Mouse (Mus musculus): ENCODE data around the gene Acad12.

The Acad12 gene

DNA sequence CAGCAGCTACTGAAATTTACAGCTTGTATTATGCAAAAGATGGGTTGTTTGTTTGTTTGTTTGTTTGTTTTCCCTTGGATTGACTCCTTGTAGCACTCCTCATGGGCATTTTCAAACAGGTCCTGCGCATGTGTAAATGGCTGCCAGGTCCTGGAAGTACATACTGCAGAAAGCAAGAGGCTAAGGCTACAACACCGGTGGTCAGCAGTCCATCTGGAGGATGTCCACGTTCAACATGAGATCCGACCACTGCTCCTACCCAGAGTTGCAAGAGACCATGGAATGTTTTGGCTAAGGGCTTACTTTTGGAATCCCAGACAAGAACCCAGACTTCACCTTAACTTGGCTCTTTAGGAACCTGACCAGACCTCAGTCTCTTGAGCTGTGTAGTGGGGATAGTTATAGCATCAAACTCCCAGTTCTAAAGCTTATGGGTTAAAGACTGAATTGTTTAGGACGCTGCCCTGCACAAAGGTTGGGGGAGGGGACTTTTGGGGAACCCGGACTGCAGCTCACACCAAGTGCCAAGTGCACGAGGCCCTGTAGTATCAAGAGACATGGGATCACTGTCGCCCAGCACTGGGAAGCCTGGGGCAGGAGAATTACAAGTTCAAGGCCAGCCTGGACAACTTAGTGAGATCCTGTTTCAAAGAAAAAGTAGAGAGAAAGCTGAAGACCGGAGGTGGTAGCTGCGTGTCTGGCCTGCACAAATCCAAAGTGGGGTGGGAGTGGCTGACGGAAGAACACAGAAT is 26.5 kb downstream of the Acad12 start:
- no peak for TF ChIP-seq GATA4 (IDR thresholded peaks at IDR 0.05; ENCODE audit: insufficient replicate concordance, low read length)

- TF ChIP-seq GATA4 (IDR thresholded peaks at IDR 0.05; ENCODE audit: insufficient replicate concordance, low read length), result no peak; the same call in 1 of the 2 replicates
These were observed 27.2 kb downstream of the Acad12 start for GRCm38 (mm10) chr5:121591417-121592063.

DNA sequence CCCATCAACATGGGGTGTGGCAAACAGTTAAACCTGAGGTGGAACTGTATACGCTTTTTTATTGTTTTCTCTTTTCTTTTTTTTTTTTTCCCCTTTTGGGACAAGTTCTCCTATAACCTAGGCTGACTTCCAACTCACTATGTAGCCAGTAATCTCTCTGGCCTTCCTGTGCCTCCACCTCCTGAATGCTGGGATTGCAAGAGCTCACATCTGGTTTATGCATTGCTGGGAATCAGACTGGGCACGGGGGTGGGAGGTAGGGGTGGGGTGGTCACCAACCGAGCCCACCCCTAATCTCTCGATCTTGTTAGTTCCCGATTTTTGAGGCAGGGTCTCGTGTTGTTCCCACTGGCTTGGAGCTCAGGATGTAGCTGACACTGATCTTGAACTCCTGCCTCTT is 28.8 kb downstream of the Acad12 start:
- TF ChIP-seq GATA4 (IDR thresholded peaks at IDR 0.05; ENCODE audit: insufficient replicate concordance, low read length), result no peak

DNA sequence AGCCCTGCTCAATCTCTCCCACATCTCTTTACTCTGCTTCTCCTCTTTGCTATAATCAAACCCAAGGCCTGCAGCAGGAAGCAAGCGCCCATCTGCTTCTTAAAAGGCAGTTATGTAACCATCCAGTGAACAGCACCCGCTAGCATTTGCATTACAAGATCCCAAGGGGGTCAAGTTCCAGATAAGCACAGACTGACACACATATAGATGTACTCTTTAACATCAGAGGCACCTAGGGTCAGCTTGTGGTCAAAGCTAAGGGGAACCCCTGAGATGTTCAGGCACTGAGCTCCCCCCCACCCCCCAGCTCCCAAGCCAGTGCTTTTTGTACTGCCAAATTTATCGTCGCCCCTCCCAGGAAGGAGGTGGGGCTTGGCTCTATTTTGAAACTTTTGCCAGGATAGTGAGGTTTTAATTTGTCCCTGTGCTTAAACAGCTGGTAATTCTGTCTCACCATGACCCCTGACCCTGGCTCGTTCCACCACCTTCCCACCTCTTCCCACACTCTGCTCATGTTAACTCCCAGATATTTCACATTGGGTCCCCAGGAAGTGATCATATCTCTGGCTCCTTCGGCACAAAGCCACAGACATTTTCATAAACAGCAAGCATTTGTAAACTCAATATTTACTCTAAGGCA is 32.2 kb downstream of the Acad12 start:
- peak; percentile 60; the same call in 1 of the 2 replicates for TF ChIP-seq GATA4 (IDR thresholded peaks at IDR 0.05; ENCODE audit: insufficient replicate concordance, low read length)

DNA sequence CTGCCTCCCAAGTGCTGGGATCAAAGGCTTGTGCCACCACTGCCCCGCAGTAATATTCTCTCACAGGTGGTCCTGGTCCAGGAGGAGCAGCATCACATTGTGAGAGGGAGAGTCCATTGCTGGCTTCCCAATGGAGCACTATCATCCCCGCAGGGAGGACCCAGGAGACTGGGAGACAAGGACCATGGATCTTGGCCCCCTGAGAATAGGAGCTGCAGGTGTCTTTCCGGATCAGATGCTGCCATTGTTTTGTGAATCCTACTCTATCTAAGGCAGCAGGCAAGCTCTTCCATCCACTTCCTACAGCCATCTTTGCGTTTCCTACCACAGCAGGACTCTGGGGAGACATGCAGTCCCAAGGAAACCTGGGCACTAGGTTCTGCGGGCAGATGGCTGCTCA is 33.0 kb downstream of the Acad12 start:
- TF ChIP-seq GATA4 (IDR thresholded peaks at IDR 0.05; ENCODE audit: insufficient replicate concordance, low read length), result no peak

DNA sequence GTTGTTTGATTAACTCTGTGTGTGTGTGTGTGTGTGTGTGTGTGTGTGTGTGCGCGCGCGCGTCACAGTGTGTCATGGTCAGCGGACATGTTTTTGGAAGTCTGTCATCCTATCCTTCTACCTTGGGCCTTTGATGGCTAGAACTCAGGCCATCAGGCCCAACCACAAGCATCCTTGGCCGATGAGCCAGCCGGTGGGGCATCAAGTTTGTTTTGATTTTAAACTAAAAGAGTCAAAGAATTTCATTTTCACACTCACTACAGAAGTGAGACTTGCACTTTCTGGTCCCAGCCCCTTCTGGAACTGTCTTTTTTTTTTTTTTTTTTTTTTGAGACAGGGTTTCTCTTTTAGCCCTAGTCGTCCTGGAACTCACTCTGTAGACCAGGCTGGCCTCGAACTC is 33.7 kb downstream of the Acad12 start:
- no peak for TF ChIP-seq GATA4 (IDR thresholded peaks at IDR 0.05; ENCODE audit: insufficient replicate concordance, low read length)

DNA sequence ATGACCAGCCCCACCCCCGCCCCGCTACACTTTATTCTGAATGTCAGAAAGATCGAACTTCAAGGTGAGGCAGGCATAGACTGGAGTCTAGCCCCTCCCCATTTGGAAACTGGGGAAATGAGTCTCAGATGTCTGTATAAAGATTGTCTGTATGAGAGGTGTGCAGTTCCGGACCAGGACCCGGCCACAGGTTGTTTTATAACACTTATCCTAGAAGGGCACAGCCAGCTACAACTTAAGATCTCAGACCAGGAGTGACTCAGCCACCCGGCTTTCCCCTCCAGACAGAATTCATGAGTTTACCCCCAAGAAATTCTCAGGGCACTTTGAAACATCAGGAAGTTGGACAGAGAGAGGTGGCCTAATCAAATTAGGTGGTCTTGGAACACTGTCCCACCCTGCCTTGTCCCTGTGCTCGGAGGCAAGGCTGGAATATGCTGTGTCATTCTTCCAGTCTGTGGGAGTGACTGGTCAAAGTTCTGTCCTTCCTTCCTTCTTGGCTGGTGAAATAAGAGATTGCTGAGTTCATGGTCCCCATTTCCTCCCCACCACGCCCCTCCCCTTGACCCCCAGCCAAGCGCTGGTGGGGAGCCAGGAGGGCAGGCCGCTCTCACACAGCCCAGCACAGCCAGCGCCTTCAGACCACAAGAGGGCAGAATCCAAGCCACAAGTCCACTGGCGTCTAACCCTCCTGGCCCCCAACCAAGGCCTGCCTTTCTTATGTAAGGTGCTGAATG is 34.8 kb downstream of the Acad12 start:
- peak; percentile 93; the same call in 1 of the 2 replicates for TF ChIP-seq GATA4 (IDR thresholded peaks at IDR 0.05; ENCODE audit: insufficient replicate concordance, low read length)

DNA sequence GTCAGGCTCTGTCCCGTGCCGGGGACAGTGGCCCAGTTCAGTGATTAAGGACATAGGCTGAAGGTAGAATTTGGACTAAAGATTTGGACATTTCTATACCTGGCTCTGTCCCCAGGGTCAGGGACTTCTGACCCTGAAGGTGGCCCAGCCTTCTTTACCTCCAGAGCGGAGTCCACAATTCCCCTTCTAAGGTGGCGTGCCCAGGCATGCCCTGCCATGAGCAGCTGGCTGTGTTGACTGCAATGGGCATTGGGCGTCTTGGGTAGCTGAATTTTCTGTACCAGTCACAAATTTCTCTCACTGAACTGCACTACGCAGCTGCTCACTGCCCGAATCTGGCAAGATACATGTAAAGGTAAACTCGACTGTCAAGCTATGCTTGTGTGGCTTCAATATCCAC is 36.8 kb downstream of the Acad12 start:
- TF ChIP-seq GATA4 (IDR thresholded peaks at IDR 0.05; ENCODE audit: insufficient replicate concordance, low read length), result no peak

DNA sequence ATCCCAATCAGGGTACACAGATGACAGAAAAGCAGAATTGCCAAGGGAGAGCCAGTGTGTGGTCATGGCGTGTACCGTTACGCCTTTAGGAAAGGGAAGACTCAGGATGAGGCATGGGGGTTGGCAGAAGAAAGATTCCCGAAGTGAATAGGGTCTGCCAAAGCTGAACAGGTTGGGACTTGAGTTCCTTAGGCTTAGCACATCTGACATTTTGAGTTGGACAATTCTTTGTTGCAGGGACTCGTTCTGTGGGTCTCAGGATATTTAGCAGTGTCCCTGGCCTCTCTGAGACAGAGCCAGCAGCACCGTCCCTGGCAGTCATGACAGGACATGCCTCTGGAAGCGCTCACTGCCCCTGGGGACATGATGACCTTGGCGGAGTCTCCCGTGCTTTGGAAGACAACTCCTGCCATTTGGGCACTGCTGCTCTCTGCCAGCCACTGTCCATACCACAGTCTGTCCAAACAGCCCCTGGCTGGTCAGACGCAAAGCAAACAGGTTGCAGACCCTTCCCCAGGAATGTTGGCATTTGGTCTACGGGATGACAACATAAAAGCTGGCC is 41.7 kb downstream of the Acad12 start:
- TF ChIP-seq GATA4 (IDR thresholded peaks at IDR 0.05; ENCODE audit: insufficient replicate concordance, low read length), result no peak

- TF ChIP-seq GATA4 (IDR thresholded peaks at IDR 0.05; ENCODE audit: insufficient replicate concordance, low read length), result no peak
These were observed 42.9 kb downstream of the Acad12 start for GRCm38 (mm10) chr5:121575867-121576266.

GRCm38 (mm10) chr5:121574145-121574544 is 44.6 kb downstream of the Acad12 start:
- no peak for TF ChIP-seq GATA4 (IDR thresholded peaks at IDR 0.05; ENCODE audit: insufficient replicate concordance, low read length)

GRCm38 (mm10) chr5:121570787-121571186 is 48.0 kb downstream of the Acad12 start:
- TF ChIP-seq GATA4 (IDR thresholded peaks at IDR 0.05; ENCODE audit: insufficient replicate concordance, low read length), result no peak

DNA sequence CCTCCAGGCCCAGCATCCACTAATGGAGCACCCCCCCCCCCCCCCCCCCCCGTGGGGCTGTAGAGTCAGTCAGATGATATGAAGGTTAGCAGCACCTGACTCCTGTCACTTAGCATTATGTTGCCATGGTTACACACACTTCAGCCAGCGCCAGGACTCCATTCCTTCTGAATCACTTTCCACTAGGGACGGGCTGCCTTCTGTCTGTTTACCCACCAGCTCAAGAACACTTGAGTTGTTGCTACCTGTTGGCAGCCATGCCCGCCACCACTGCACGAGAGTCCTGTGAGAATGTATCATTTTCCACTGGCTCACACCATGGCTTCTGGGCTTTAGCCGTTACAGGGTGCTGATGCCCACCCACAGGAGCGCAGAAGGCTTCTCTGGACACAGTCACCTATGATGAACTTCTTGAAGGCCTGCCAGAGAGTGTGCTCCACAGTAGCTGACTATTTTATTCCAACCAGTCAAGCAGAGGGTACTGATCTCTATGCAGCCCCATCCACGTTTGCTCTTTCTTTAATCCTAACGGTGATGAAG is 48.8 kb downstream of the Acad12 start:
- no peak for TF ChIP-seq GATA4 (IDR thresholded peaks at IDR 0.05; ENCODE audit: insufficient replicate concordance, low read length)

DNA sequence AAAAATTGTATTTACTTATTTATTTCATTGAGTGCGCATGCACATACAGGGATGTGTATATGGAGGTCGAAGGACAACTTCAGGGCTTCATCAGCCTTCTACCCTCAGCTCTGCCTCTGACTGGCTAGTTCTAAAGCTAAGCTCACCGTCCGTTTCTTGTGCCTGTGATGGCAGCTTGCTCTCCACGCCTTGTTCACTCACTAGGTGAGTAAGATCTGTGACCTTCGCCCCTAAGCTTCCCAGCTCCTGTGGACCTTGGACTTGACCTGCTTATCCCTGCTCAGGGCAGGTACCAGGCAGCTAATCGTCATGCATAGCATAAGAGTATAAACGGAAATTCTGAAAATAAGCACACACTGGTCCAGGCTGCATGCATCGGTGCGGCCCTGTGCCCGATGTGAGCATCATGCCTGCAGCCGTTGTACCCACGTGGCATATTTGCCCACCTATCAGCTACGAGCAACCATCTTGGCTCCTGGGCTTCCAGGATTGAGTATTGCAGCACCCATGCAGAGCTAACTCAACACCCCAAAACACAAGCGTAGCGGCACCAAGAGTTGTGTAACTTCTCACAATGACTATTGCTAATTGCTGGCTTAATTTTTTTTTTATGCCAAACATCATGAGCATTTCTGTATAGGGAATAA is 52.6 kb downstream of the Acad12 start:
- TF ChIP-seq GATA4 (IDR thresholded peaks at IDR 0.05; ENCODE audit: insufficient replicate concordance, low read length), result no peak; the same call in 1 of the 2 replicates
